Mouse (Mus musculus) midbrain, embryonic 16.5 days (tissue): ENCODE measurements around the gene Acot5. TPM values are rescaled to one million over a fixed set of nuclear protein-coding genes. Genes with fewer than 3 reads are reported as not detected.

Experiments used
- polyA plus RNA-seq: library from polyadenylated mRNA; unstranded; fragments of >200 nt; fragmentation: Nextera tagmentation; extraction: Ambion mirVana; gene quantifications from 2 replicates; pipeline ENCODE4 v1.2.1, GENCODE M21; 2015

The Acot5 gene
- polyA plus RNA-seq, 1 experiment from 2014 or later: 0.31 TPM

Other genes with a start within 250 kb of the Acot5 start
- 14.2 and 16.7 TPM in 2 replicates for gene Numb, start 147.4 kb upstream of the Acot5 start, polyA plus RNA-seq
- gene Riox1, start 118.7 kb upstream of the Acot5 start, polyA plus RNA-seq: 8.7 and 9.2 TPM in 2 replicates
- gene Heatr4, start 84.5 kb upstream of the Acot5 start, polyA plus RNA-seq: 0.06 TPM in 1 of 2 replicates, not detected in the other
- 11.4 and 15.3 TPM in 2 replicates for gene Acot2, start 81.5 kb upstream of the Acot5 start, polyA plus RNA-seq
- 74.1 and 89.4 TPM in 2 replicates for gene Acot1, start 59.8 kb upstream of the Acot5 start, polyA plus RNA-seq
- gene Acot4, start 30.9 kb upstream of the Acot5 start, polyA plus RNA-seq: 0.59 and 0.67 TPM in 2 replicates
- gene Gm49366, start 30.4 kb upstream of the Acot5 start, polyA plus RNA-seq: not detected in 2 replicates
- gene Acot3, start 17.2 kb upstream of the Acot5 start, polyA plus RNA-seq: 1.4 and 1.8 TPM in 2 replicates
- gene Acot6, start 31.3 kb downstream of the Acot5 start, polyA plus RNA-seq: 0.98 and 1.2 TPM in 2 replicates
- 9.1 and 10.9 TPM in 2 replicates for gene Dnal1, start 45.0 kb downstream of the Acot5 start, polyA plus RNA-seq
- gene Pnma1, start 79.2 kb downstream of the Acot5 start, polyA plus RNA-seq: 8.2 and 9.3 TPM in 2 replicates
- gene Elmsan1, start 149.6 kb downstream of the Acot5 start, polyA plus RNA-seq: 2.7 and 3.6 TPM in 2 replicates
- 17.8 and 19.8 TPM in 2 replicates for gene Ptgr2, start 215.9 kb downstream of the Acot5 start, polyA plus RNA-seq
- gene Zfp410, start 247.5 kb downstream of the Acot5 start, polyA plus RNA-seq: 59.4 and 73.1 TPM in 2 replicates